Comparison of ENCODE assay signal across 9 mouse cellular contexts in the genomic region with DNA sequence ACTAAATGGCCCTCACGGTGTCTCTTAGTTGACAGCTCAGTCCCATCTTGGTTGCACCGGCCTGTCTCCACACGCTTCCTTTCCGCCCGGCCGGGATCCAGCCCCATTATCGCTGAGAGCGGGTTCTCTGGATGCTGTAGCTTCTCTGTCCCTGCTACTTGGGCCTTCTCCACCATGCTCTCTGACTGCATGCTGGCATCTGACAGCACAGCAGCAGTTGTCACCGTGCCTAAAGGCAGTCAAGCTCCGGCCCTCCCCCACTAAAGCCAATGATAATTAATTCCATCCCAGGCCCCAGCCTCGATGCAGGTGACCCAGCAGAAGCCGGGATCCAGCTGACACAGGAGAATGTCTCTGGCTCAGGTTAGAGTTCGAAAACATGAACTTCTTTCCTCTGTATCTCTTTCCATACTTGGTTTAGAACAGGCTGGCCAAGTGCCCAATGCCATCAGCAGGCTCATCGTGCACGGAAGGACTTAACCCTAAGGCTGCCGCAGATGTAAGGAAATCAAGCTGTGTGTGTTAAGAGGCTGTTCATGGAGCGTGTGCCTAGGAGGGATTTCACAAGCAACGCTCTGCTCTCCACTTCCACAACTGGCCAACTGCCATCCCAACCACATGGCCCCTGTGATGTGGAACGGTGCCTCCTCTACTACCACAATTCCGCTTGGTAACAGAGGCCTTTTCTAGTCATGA.
DNase-seq lines count a peak whose midpoint lies in the region; ATAC-seq and TF ChIP-seq lines count a peak whose summit lies in the region.
"Had no signal": no experiment of that assay in that cellular context is flagged by ENCODE, and none has a peak within 500 bp of the region (broad histone marks: within the 10 kb centered on the region; RNA-seq: fewer than 3 reads in every experiment).

No protein-coding gene starts in this region.

- no peak overlapping the region for H3K4me2 ChIP-seq in heart, embryonic 15.5 days
- no peak overlapping the region for H3K4me2 ChIP-seq in intestine, postnatal 0 days (replicated peaks; ENCODE audit: low read depth)
- no peak overlapping the region for H3K4me2 ChIP-seq in kidney, embryonic 15.5 days
- H3K4me2 ChIP-seq: liver, embryonic 15.5 days had no signal

- TF ChIP-seq CTCF in intestine, postnatal 0 days (IDR thresholded peaks at IDR 0.05; ENCODE audit: low read depth) = no peak

- no peak for DNase-seq in heart, adult 8-10 months (ENCODE audit: low spot score)
- DNase-seq in thymus, postnatal 0 days (ENCODE audit: low spot score) = peak; percentile 19
- DNase-seq in thymus, postnatal 4 days = no peak
- no peak for DNase-seq in embryo, embryonic 10 days (ENCODE audit: low spot score)

- peaks cover 21% of the 10 kb centered on the region for H3K4me1 ChIP-seq in heart, embryonic 15.5 days (replicated peaks)
- no peaks in the 10 kb centered on the region for H3K4me1 ChIP-seq in intestine, postnatal 0 days (replicated peaks; ENCODE audit: control insufficient read depth, insufficient read depth, low read length)
- H3K4me1 ChIP-seq in kidney, embryonic 15.5 days = peaks cover 19% of the 10 kb centered on the region
- H3K4me1 ChIP-seq: liver, embryonic 15.5 days had no signal

- WGBS in heart, embryonic 15.5 days = 50% methylated on average over 20 of the region's 20 CpGs
- 69% methylated on average over 20 of the region's 20 CpGs for WGBS in intestine, postnatal 0 days
- 74% methylated on average over 20 of the region's 20 CpGs for WGBS in kidney, embryonic 15.5 days

- H3K4me3 ChIP-seq in heart, embryonic 15.5 days = no peak overlapping the region
- no peak overlapping the region for H3K4me3 ChIP-seq in intestine, postnatal 0 days (ENCODE audit: low read depth, low read length)
- H3K4me3 ChIP-seq in kidney, embryonic 15.5 days (replicated peaks) = no peak overlapping the region
- H3K4me3 ChIP-seq: liver, embryonic 15.5 days had no signal

- peak overlapping the region; percentile 50 for H3K27ac ChIP-seq in heart, embryonic 15.5 days
- no peak overlapping the region for H3K27ac ChIP-seq in intestine, postnatal 0 days (ENCODE audit: low read depth, low read length)
- no peak overlapping the region for H3K27ac ChIP-seq in kidney, embryonic 15.5 days
- H3K27ac ChIP-seq: liver, embryonic 15.5 days had no signal

- no peak overlapping the region for H3K9ac ChIP-seq in heart, embryonic 15.5 days
- H3K9ac ChIP-seq in intestine, postnatal 0 days (ENCODE audit: low read depth, low read length) = no peak overlapping the region
- no peak overlapping the region for H3K9ac ChIP-seq in kidney, embryonic 15.5 days
- H3K9ac ChIP-seq: liver, embryonic 15.5 days had no signal

- ATAC-seq in heart, embryonic 15.5 days (replicated peaks; ENCODE audit: insufficient number of reproducible peaks, insufficient read depth, low FRiP score, low read depth) = no peak
- peak; percentile 95 for ATAC-seq in granulocyte monocyte progenitor cell, adult 5-6 weeks (replicated peaks; ENCODE audit: poor library complexity, severe bottlenecking)
- no peak for ATAC-seq in intestine, postnatal 0 days
- ATAC-seq in kidney, embryonic 15.5 days (replicated peaks; ENCODE audit: low FRiP score) = no peak

- H3K9me3 ChIP-seq in heart, embryonic 15.5 days (replicated peaks) = no peaks in the 10 kb centered on the region
- H3K9me3 ChIP-seq in intestine, postnatal 0 days (ENCODE audit: control insufficient read depth) = no peaks in the 10 kb centered on the region
- no peaks in the 10 kb centered on the region for H3K9me3 ChIP-seq in kidney, embryonic 15.5 days (replicated peaks)
- H3K9me3 ChIP-seq: liver, embryonic 15.5 days had no signal

- H3K27me3 ChIP-seq in heart, embryonic 15.5 days = 0 out of 2 replicates have a peak, but pooled peaks cover 4% of the 10 kb centered on the region
- no peaks in the 10 kb centered on the region for H3K27me3 ChIP-seq in intestine, postnatal 0 days (replicated peaks; ENCODE audit: control insufficient read depth, insufficient read depth, low read length)
- H3K27me3 ChIP-seq in kidney, embryonic 15.5 days = no peaks in the 10 kb centered on the region
- H3K27me3 ChIP-seq: liver, embryonic 15.5 days had no signal

- H3K36me3 ChIP-seq in heart, embryonic 15.5 days = no peaks in the 10 kb centered on the region
- no peaks in the 10 kb centered on the region for H3K36me3 ChIP-seq in intestine, postnatal 0 days (ENCODE audit: control insufficient read depth, insufficient read depth)
- no peaks in the 10 kb centered on the region for H3K36me3 ChIP-seq in kidney, embryonic 15.5 days
- H3K36me3 ChIP-seq: liver, embryonic 15.5 days had no signal
